Mouse (Mus musculus) cortical plate, adult 2 months (tissue): ENCODE measurements around the gene 2410131K14Rik. TPM values are rescaled to one million over a fixed set of nuclear protein-coding genes. Genes with fewer than 3 reads are reported as not detected.

Experiments
- H3K27ac ChIP-seq: fragments of 200-500 bp; 2 replicates; pipeline ENCODE4 v1.5.1; 2012; ENCODE audit warnings: low read length, control low read depth, inconsistent platforms; ENCODE audit not compliant: insufficient read depth
- H3K4me1 ChIP-seq: fragments of 200-500 bp; 2 replicates; pipeline ENCODE4 v1.6.1; 2011; ENCODE audit warnings: low read length; ENCODE audit not compliant: control insufficient read depth, insufficient read depth
- H3K4me3 ChIP-seq: fragments of 200-500 bp; 2 replicates; pipeline ENCODE4 v1.5.1; 2011; ENCODE audit warnings: mild to moderate bottlenecking, low read length, control low read depth; ENCODE audit not compliant: insufficient read depth
- CTCF ChIP-seq: fragments of 200-500 bp; IDR thresholded peaks from 2 replicates; pipeline ENCODE4 v1.5.1; 2011; ENCODE audit warnings: mild to moderate bottlenecking, control low read depth, low read length; ENCODE audit not compliant: insufficient read depth; ENCODE audit errors: extremely low read depth
- POLR2A ChIP-seq: fragments of 200-500 bp; IDR thresholded peaks from 2 replicates; pipeline ENCODE4 v1.6.1; 2011; ENCODE audit warnings: mild to moderate bottlenecking, low read length, control low read depth; ENCODE audit not compliant: insufficient read depth; ENCODE audit errors: extremely low read depth
- polyA plus RNA-seq: library from polyadenylated mRNA; depleted of rRNA; stranded (reverse); fragments of >200 nt; gene quantifications from 2 replicates; pipeline ENCODE4 v1.2.3, GENCODE M21; 2012; rRNA removed

The 2410131K14Rik gene
- polyA plus RNA-seq, 1 experiment, result 15.0 TPM

DNA sequence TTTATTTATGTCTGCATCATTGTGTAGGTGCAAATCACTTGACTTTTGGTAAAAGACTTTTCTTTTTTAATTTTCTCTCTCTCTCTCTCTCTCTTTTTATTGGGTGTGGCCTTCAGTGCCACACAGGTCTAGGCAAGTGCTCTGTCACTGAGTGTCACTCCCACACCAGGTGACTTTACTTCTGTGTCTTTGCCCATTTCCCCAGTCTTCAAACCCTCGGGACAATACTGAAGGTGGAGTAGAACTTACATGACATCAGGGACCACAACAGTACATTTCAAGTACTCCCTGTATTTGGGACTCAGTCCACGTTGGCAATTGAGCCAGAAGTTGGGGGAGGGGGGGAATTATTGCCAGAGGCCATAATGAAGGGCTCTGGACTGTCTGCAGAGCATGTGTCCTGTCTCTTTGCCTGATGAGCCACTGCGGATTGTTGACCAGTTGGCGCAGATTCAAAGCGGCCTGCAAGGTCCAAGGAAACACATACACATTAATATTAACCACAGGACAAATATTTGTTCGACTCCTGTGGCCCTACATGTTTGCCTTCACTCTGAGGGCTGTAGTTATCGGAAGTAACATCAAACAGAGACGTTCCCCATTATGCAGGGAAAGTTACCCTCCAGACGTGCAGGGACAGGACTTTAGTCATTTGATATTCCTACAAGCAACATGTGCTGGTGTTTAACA lies 57.6 kb downstream of the 2410131K14Rik start:
- H3K4me3 ChIP-seq, result no peak overlapping the region
- peaks cover 6% of the 10 kb centered on the region for H3K4me1 ChIP-seq
- no peak overlapping the region for H3K27ac ChIP-seq
- no peak for TF ChIP-seq CTCF
- TF ChIP-seq POLR2A, result no peak

DNA sequence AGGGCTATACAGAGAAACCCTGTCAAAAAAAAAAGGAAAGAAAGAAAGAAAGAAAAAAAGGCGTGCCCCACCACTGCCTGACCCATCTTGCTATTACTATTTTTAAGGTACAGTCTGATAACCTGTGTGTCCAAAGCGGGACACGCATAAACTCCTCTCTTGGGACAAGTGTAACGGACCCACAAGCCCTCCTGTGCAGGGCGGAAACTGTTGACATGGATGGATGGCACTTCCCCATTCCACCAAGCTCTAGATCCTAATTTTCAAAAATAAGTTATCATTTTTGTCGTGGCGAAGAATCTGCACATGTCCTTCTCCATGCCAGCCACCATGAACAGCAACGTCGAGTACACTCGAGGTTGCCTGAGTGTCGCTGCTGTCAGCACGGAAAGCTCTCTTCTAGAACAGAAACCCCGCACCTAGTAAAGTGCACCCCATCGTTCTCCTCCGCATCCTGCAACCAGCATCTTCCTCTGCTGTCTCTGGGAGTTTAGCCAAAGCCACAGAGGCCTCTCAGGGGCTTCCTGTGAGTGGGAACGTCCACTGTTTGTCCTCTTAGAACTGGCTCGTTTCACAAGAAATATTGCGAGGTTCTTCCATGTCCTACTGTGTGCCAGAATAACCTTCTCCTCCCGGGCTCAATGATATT lies 60.1 kb downstream of the 2410131K14Rik start:
- peaks cover 3% of the 10 kb centered on the region for H3K4me1 ChIP-seq
- H3K4me3 ChIP-seq, result no peak overlapping the region
- H3K27ac ChIP-seq, result no peak overlapping the region
- TF ChIP-seq POLR2A (no peak), CTCF (no peak)

DNA sequence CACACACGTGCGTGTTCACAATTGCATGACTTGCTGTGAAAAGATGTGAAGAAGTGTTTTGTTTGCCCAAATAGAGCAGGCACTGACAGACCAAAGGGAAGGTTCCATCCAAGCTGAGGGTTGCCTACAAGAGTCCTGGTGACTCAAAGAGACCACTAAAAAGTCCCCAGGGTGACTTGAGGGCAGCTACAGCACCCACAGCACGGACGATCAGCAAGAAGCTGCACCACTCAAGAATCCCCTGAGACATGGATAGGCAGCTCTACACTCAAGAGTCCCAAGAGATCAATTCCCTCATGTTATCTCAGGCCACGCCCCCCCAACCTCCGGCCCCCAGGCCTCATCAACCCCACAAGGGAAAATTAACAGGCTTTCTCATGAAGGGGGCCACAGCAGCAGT lies 65.4 kb downstream of the 2410131K14Rik start:
- Histone ChIP-seq H3K27ac (no peak overlapping the region), H3K4me1 (no peaks in the 10 kb centered on the region), H3K4me3 (no peak overlapping the region)
- TF ChIP-seq CTCF (no peak), POLR2A (no peak)

DNA sequence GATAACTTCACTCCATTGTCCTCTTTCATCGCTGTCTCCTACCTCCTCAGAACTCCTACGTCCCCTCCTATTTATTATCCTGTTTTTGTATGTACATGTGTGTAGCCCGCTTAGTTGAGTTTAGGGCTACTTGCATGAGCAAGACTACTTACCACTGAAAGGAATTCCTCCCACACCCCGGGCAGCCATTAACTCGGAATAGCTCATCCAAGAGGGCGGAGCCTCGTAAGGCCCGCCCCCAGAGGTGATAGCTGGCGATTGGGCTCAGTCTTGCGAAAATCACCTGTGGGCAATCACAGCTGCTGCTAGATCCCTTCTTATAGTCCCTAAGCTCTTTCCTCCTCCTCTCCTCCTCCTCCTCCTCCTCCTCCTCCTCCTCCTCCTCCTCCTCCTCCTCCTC lies 66.2 kb downstream of the 2410131K14Rik start:
- H3K4me3 ChIP-seq, result no peak overlapping the region
- H3K27ac ChIP-seq, result no peak overlapping the region
- TF ChIP-seq CTCF, result no peak
- no peak for TF ChIP-seq POLR2A
- H3K4me1 ChIP-seq, result no peaks in the 10 kb centered on the region

DNA sequence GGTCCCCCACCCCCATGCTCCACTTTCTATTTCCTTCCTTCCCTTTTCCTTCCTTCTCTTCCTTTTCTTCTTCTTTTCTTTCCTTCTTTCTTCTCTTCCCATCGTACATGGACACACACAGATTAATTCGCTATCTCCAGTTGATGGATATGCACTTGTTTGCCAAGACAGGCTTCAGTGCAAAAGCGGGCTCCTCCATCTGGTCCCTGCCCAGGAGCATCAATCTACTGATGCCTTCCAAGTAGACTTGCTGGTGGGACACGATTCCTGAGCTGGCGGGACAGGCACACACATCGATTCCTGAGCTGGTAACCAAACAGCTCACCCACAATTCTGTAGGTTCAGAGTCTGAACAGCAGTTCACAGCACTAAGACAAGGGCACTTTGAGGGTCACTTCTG lies 68.7 kb downstream of the 2410131K14Rik start:
- TF ChIP-seq CTCF (no peak), POLR2A (no peak)
- H3K4me1 ChIP-seq, result no peaks in the 10 kb centered on the region
- H3K4me3 ChIP-seq, result no peak overlapping the region
- H3K27ac ChIP-seq, result no peak overlapping the region

Other genes with a start within 250 kb of the 2410131K14Rik start
- 47.6 and 54.6 TPM in 2 replicates for gene Tesc, start 217.5 kb upstream of the 2410131K14Rik start, polyA plus RNA-seq
- gene Fbxw8, start 89.8 kb upstream of the 2410131K14Rik start, polyA plus RNA-seq, result 31.8 and 31.9 TPM in 2 replicates
- 15.5 and 16.9 TPM in 2 replicates for gene Hrk, start 80.6 kb upstream of the 2410131K14Rik start, polyA plus RNA-seq
- 61.3 and 61.6 TPM in 2 replicates for gene Rnft2, start 111 bp upstream of the 2410131K14Rik start, polyA plus RNA-seq